Mouse (Mus musculus) testis, adult 2 months (tissue): ENCODE measurements around the gene Nme8.
A peak's percentile ranks its signal among the peaks of the same experiment; 100 is the strongest.

ENCODE experiments used
- CTCF ChIP-seq: fragments of 200-500 bp; IDR thresholded peaks from 2 replicates; pipeline ENCODE4 v1.5.1; 2012; ENCODE audit warnings: low read depth, mild to moderate bottlenecking, inconsistent platforms, low read length, moderate library complexity; ENCODE audit not compliant: control insufficient read depth, insufficient read depth, insufficient replicate concordance
- POLR2A ChIP-seq: fragments of 200-500 bp; IDR thresholded peaks from 2 replicates; pipeline ENCODE4 v1.6.1; 2012; ENCODE audit warnings: low read depth, mild to moderate bottlenecking, inconsistent platforms, low read length, moderate library complexity; ENCODE audit not compliant: control insufficient read depth

DNA sequence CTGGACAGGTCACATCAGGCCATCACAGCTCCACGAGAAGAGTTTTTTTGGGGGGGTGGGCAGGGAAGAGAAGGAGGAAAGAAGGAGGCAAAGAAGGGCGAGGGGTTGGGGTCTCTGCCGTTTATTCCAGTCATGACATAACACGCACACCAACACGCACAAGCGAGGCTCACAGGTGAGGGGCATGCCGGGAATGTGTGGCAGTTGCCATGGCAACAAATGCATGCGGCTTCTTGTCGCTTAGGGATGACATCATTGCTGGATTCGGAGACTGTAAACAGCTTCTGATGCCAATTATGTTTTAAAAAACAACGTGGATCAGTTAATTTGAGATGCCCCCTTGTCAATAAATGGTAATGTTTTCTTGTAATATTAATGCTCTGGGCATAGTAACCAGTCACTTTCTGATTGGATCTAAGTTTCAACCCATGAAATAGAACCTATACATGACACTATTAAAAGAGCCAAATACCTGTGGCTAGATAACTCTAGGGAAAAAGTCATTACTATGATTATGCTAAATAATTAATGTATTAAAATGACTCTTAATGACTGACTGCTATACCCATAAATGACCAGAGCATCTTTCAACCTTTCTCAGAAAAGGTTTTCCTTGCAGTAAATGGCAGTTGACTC, 4.0 kb upstream of the Nme8 start:
- TF ChIP-seq POLR2A (peak; percentile 92; the same call in 1 of the 2 replicates), CTCF (no peak)
